Mouse (Mus musculus): ENCODE results near the gene Spi1.

DNA sequence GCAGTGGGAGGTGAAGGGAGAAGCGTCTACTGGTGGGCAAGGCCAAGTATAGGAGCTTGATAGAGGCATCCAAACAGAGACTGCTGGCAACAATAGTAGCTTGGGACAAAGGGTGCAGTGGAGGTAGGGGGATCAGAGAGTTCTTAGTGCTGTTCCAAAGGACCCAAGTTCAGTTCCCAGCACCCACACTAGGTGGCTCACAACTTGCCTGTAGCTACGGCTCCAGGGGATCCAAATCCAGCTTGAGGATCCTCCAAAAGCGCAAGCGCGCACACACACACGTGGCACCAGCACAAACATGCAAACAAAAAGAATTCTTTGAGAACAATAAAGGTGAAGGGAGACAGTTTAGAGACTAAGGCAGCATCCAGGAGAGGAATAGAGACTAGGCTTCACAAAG is 18.0 kb upstream of the Spi1 start:
- TF ChIP-seq CHD2 (IDR thresholded peaks at IDR 0.05; ENCODE audit: low read depth, low read length): no peak
- no peak for TF ChIP-seq MAFK (IDR thresholded peaks at IDR 0.05; ENCODE audit: insufficient read depth, low read depth, low read length)
- no peak for TF ChIP-seq ZNF384 (IDR thresholded peaks at IDR 0.05; ENCODE audit: low read depth, low read length)
- no peak for TF ChIP-seq HCFC1 (IDR thresholded peaks at IDR 0.05; ENCODE audit: borderline replicate concordance, insufficient read depth, low read length)
- TF ChIP-seq ZC3H11A (IDR thresholded peaks at IDR 0.05; ENCODE audit: borderline replicate concordance, low read depth, low read length): no peak

All from ES-E14 (cell line).